Mouse (Mus musculus) heart, embryonic 12.5 days (tissue): Measurements from ENCODE around the gene Tex44. TPM values are rescaled to one million over a fixed set of nuclear protein-coding genes. Genes with fewer than 3 reads are reported as not detected.

Experiments used
- ATAC-seq: fragments of 200-750 bp; cut with Nextera tagmentation; 2 replicates; pipeline ENCODE4 v1.8.0; 2017; ENCODE audit warnings: moderate TSS enrichment, moderate library complexity; ENCODE audit not compliant: insufficient number of reproducible peaks, low FRiP score
- H3K27ac ChIP-seq: fragments of 300-500 bp; sonication (generic); 2 replicates; pipeline ENCODE4 v1.5.1; 2016; ENCODE audit warnings: mild to moderate bottlenecking, moderate library complexity; ENCODE audit not compliant: poor library complexity, severe bottlenecking
- H3K27me3 ChIP-seq: fragments of 300-500 bp; sonication (generic); replicated peaks from 2 replicates; pipeline ENCODE4 v1.6.1; 2016; ENCODE audit warnings: mild to moderate bottlenecking, moderate library complexity
- H3K36me3 ChIP-seq: fragments of 300-500 bp; sonication (generic); 2 replicates; pipeline ENCODE4 v1.6.1; 2016; ENCODE audit warnings: mild to moderate bottlenecking, moderate library complexity
- H3K4me1 ChIP-seq: fragments of 300-500 bp; sonication (generic); replicated peaks from 2 replicates; pipeline ENCODE4 v1.6.1; 2016; ENCODE audit warnings: mild to moderate bottlenecking
- H3K4me2 ChIP-seq: fragments of 300-500 bp; sonication (generic); 2 replicates; pipeline ENCODE4 v1.6.1; 2016; ENCODE audit warnings: mild to moderate bottlenecking, moderate library complexity
- H3K4me3 ChIP-seq: fragments of 300-500 bp; sonication (generic); 2 replicates; pipeline ENCODE4 v1.5.1; 2016; ENCODE audit warnings: mild to moderate bottlenecking
- H3K9ac ChIP-seq: fragments of 300-500 bp; sonication (generic); 2 replicates; pipeline ENCODE4 v1.6.1; 2016; ENCODE audit warnings: mild to moderate bottlenecking, moderate library complexity
- H3K9me3 ChIP-seq: fragments of 300-500 bp; sonication (generic); replicated peaks from 2 replicates; pipeline ENCODE4 v1.6.1; 2016; ENCODE audit warnings: mild to moderate bottlenecking, moderate library complexity
- WGBS: fragments of 180-500 bp; shearing (Covaris S2); methylation state at CpG from one replicate; pipeline ENCODE4 v1.1.7; 2016; 5-methylcytosine and 5-hydroxymethylcytosine counted together
- polyA plus RNA-seq: library from polyadenylated mRNA; unstranded; fragments of >200 nt; fragmentation: Nextera tagmentation; extraction: Ambion mirVana; gene quantifications from 2 replicates; pipeline ENCODE4 v1.2.1, GENCODE M21; 2016

The Tex44 gene
- polyA plus RNA-seq, 1 experiment from 2014 or later = not detected

- Histone ChIP-seq H3K4me1 (peaks cover 19% of the 10 kb centered on the region), H3K4me3 (no peak overlapping the region), H3K36me3 (no peaks in the 10 kb centered on the region), H3K9ac (no peak overlapping the region), H3K9me3 (no peaks in the 10 kb centered on the region), H3K4me2 (no peak overlapping the region), H3K27me3 (no peaks in the 10 kb centered on the region), H3K27ac (no peak overlapping the region)
- 41% methylated on average over 10 of the region's 10 CpGs for WGBS
- no peak for ATAC-seq
Measured at GRCm38 (mm10) chr1:86421007-86421406, 5.1 kb upstream of the Tex44 start.

DNA sequence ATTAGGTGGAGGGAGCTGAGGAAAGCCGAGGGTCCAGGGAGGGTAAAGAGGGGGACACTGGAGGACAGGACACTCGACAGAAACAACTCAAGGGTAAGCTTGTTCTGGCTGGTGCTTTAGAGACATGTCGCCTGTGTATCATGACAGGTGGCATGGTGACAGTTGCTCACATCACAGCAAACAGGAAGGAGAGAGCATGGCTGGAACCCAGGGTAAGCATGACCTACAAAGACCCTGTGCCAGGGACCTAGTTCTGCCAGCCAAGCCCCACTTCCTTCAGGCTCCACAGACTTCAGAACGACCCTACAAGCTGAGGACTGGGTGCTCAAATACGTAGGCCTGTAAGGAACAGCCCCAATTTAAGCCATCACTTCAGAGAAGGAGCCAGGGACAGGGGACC lies 2.2 kb upstream of the Tex44 start:
- no peaks in the 10 kb centered on the region for H3K9me3 ChIP-seq
- no peaks in the 10 kb centered on the region for H3K36me3 ChIP-seq
- H3K4me1 ChIP-seq = peaks cover 16% of the 10 kb centered on the region
- H3K4me2 ChIP-seq = no peak overlapping the region
- H3K4me3 ChIP-seq = no peak overlapping the region
- ATAC-seq = no peak
- no peak overlapping the region for H3K9ac ChIP-seq
- no peak overlapping the region for H3K27ac ChIP-seq
- WGBS = 64% methylated on average over 5 of the region's 5 CpGs
- no peaks in the 10 kb centered on the region for H3K27me3 ChIP-seq

DNA sequence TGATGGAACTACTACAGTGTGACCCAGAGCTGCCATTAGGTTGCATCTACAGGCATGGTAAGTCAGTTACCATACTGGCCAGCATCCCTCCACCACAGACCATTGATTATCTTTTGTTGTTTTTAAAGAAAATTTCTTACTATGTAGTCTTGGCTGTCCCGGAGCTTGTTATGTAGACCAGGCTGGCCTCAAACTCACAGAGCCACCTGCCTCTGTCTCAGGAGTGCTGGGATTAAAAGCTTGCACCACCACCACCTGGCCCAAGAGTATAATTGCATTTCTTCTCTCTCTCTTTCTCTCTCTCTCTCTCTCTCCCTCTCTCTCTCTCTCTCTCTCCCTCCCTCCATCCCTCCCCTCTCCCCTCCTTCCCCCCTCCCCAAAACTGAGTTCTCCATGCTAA lies 1.8 kb upstream of the Tex44 start:
- no peak overlapping the region for H3K27ac ChIP-seq
- no peak for ATAC-seq
- WGBS = 71% methylated on average over 1 of the region's 1 CpGs

DNA sequence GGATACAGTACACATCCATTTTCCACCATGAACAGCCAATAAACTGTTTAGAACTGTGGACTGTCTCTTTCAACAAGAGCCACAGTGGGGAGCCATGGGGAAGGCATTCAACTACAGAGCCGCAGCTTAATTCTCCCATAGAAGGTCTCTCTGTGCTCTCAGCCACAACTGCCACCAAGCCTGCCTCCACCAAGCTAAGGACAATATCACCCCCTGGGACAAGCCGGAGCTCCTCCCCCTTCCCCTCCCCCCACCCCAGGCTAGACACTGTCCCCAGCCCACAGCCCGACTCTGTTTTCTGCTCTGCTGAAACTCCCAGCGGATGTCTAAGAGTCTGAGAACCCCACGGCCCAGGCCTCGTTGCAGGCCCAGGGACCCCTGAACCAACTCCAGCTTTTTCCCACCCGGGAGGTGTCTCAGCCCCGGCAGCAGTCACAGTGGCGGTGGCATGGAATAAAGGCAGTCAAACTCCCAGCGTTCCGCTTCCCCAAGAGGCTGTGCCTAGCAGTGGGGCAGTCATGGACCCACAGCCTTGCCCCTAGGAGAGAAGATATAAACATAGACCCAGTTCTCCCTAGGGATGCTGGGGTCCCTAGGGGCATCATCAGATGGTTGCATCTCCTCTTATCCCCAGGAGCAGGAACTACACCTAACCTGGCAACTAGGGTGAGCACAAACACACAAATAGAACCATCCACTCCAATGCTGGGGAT lies 1.1 kb upstream of the Tex44 start:
- Histone ChIP-seq H3K9me3 (no peaks in the 10 kb centered on the region), H3K27ac (no peak overlapping the region), H3K9ac (no peak overlapping the region), H3K4me1 (peaks cover 13% of the 10 kb centered on the region), H3K27me3 (no peaks in the 10 kb centered on the region), H3K4me2 (no peak overlapping the region), H3K36me3 (no peaks in the 10 kb centered on the region), H3K4me3 (no peak overlapping the region)
- 27% methylated on average over 11 of the region's 11 CpGs for WGBS
- ATAC-seq = no peak

More for the DNA sequence above, 1.8 kb upstream of the Tex44 start:
- Histone ChIP-seq H3K9ac (no peak overlapping the region), H3K4me3 (no peak overlapping the region), H3K4me1 (peaks cover 13% of the 10 kb centered on the region), H3K9me3 (no peaks in the 10 kb centered on the region), H3K4me2 (no peak overlapping the region), H3K36me3 (no peaks in the 10 kb centered on the region), H3K27me3 (no peaks in the 10 kb centered on the region)

DNA sequence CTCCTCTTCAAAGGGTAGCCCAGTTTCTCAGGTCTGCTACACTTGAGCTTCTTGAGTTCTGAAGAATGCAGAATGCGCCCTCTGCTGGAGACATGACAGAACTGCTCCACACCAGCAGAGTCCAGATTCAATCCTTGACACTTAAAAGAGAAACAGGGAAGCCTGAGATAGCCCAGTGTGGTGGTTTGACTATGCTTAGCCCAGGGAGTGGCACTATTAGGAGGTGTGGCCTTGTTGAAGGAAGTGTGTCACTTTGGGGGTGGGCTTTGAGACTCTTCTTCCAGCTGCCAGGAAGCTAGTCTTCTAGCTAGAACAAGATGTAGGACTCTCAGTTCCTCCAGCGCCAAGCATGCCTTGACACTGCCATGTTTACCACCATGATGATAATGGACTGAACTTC lies 3.9 kb downstream of the Tex44 start:
- 43% methylated on average over 2 of the region's 2 CpGs for WGBS
- Histone ChIP-seq H3K4me1 (peaks cover 14% of the 10 kb centered on the region), H3K9ac (no peak overlapping the region), H3K9me3 (no peaks in the 10 kb centered on the region), H3K4me3 (no peak overlapping the region), H3K27ac (no peak overlapping the region), H3K27me3 (no peaks in the 10 kb centered on the region), H3K36me3 (no peaks in the 10 kb centered on the region), H3K4me2 (no peak overlapping the region)
- no peak for ATAC-seq

DNA sequence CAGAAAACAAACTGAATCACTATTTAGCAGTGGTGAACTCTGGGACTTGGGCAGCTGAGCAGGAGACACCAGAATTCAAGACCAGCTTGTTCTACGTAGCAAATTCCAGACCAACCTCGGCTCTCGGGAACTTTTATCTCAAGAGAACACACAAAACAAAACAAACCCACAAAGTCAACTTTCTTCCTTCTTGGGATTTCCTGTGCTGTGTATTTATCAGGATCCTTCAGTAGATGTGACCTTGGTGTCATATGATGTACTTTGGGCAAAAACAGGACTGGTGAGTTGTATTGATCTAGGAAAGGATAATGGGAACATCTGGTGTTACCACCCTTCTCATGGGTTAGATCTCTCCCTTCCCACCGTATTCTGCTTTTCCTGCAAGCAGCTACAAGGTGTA lies 6.6 kb downstream of the Tex44 start:
- H3K4me3 ChIP-seq = no peak overlapping the region
- H3K4me2 ChIP-seq = no peak overlapping the region
- 43% methylated on average over 4 of the region's 4 CpGs for WGBS
- no peaks in the 10 kb centered on the region for H3K9me3 ChIP-seq
- no peak overlapping the region for H3K9ac ChIP-seq
- no peak for ATAC-seq
- H3K36me3 ChIP-seq = no peaks in the 10 kb centered on the region
- peak overlapping the region; percentile 99; the same call in 1 of the 2 replicates for H3K27ac ChIP-seq
- H3K27me3 ChIP-seq = no peaks in the 10 kb centered on the region
- H3K4me1 ChIP-seq = peaks cover 36% of the 10 kb centered on the region

- ATAC-seq = no peak
- H3K4me1 ChIP-seq = peaks cover 41% of the 10 kb centered on the region
- no peaks in the 10 kb centered on the region for H3K27me3 ChIP-seq
- H3K9ac ChIP-seq = no peak overlapping the region
- no peak overlapping the region for H3K4me3 ChIP-seq
- no peaks in the 10 kb centered on the region for H3K36me3 ChIP-seq
- H3K9me3 ChIP-seq = no peaks in the 10 kb centered on the region
- no peak overlapping the region for H3K4me2 ChIP-seq
- 80% methylated on average over 7 of the region's 7 CpGs for WGBS
- peak overlapping the region; percentile 99 for H3K27ac ChIP-seq
Measured at GRCm38 (mm10) chr1:86433359-86433758, 7.2 kb downstream of the Tex44 start.

GRCm38 (mm10) chr1:86434001-86434400 lies 7.9 kb downstream of the Tex44 start:
- peaks cover 48% of the 10 kb centered on the region for H3K4me1 ChIP-seq
- H3K4me3 ChIP-seq = peak overlapping the region; percentile 46
- no peaks in the 10 kb centered on the region for H3K27me3 ChIP-seq
- H3K27ac ChIP-seq = peak overlapping the region; percentile 99
- peak; percentile 58 for ATAC-seq
- H3K9me3 ChIP-seq = no peaks in the 10 kb centered on the region
- peak overlapping the region; percentile 80 for H3K9ac ChIP-seq
- under 1% methylated on average over 12 of the region's 12 CpGs for WGBS
- H3K36me3 ChIP-seq = no peaks in the 10 kb centered on the region
- H3K4me2 ChIP-seq = peak overlapping the region; percentile 84

DNA sequence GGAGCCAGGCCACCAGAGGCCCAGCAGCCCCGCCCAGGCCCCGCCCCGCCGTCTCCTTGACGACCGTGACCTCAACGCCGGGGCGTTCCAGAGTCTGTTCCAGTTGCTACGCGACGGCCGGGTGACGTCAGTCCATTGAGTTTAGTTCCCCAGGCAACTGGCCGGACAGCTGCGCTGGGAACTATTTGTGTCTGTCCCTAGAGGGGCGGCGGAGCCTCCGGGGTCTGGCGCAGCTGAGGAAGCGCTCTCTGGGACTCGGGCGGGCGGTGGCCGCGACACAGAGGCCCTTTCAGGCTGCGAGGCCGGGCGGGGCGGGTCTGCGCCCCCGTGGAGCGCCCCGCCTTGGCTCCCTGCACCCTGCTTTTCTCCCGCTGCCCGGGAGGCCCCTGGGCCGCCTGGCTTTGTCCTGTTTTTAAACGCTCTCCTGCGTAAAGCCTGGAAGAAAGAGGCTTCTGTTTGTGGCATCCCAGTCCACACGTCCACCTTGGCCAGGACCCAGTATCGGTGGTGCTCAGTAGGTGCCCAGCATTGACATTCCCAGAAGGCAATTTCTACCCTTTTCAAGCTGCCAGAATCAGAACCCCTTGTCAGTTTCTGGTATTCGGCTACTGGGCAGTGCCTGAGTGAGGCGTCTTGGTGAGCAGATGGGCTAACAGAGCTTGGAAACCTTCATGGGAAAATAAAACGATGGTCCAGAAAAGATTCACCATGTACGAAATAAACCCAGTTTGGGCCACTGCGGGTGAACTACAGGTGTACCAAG lies 8.5 kb downstream of the Tex44 start:
- Histone ChIP-seq H3K9me3 (no peaks in the 10 kb centered on the region), H3K4me2 (peak overlapping the region; percentile 84), H3K4me3 (peak overlapping the region; percentile 48), H3K27me3 (no peaks in the 10 kb centered on the region), H3K27ac (peak overlapping the region; percentile 99), H3K36me3 (no peaks in the 10 kb centered on the region), H3K9ac (peak overlapping the region; percentile 87), H3K4me1 (peaks cover 54% of the 10 kb centered on the region)
- peak; percentile 94 for ATAC-seq
- 4% methylated on average over 46 of the region's 46 CpGs for WGBS

GRCm38 (mm10) chr1:86435302-86435821 lies 9.2 kb downstream of the Tex44 start:
- H3K27ac ChIP-seq = peak overlapping the region; percentile 99
- 23% methylated on average over 13 of the region's 13 CpGs for whole genome bisulfite sequencing
- H3K4me1 ChIP-seq = peaks cover 61% of the 10 kb centered on the region
- no peaks in the 10 kb centered on the region for H3K27me3 ChIP-seq
- peak overlapping the region; percentile 35 for H3K9ac ChIP-seq
- H3K9me3 ChIP-seq = no peaks in the 10 kb centered on the region
- no peak overlapping the region for H3K4me3 ChIP-seq
- ATAC-seq = peak; percentile 13; the same call in 1 of the 2 replicates
- no peaks in the 10 kb centered on the region for H3K36me3 ChIP-seq
- H3K4me2 ChIP-seq = peak overlapping the region; percentile 84

- Histone ChIP-seq H3K4me2 (no peak overlapping the region), H3K27ac (peak overlapping the region; percentile 24; the same call in 1 of the 2 replicates), H3K4me1 (peaks cover 68% of the 10 kb centered on the region), H3K9me3 (no peaks in the 10 kb centered on the region), H3K4me3 (no peak overlapping the region), H3K36me3 (no peaks in the 10 kb centered on the region), H3K27me3 (no peaks in the 10 kb centered on the region), H3K9ac (peak overlapping the region; percentile 37; the same call in 1 of the 2 replicates)
- 62% methylated on average over 9 of the region's 9 CpGs for WGBS
- no peak for ATAC-seq
Measured at GRCm38 (mm10) chr1:86437219-86438013, 11.3 kb downstream of the Tex44 start.
